Mouse (Mus musculus) heart, postnatal 14 days (tissue): Measurements from ENCODE around the gene Gab2. TPM values are rescaled to one million over a fixed set of nuclear protein-coding genes. Genes with fewer than 3 reads are reported as not detected.
"Not testable (repeated sequence)": the region's sequence is repeated elsewhere in the genome, so short reads cannot be mapped to it uniquely, and the experiment has no call there.

ENCODE experiments used
- DNase-seq, 2 experiments: peaks; one replicate each; pipeline ENCODE4 v3.0.0; 2021 to 2022
- intact Hi-C: fragments of 180-260 bp; cut with DNase I; formaldehyde crosslinking; loops from one replicate; pipeline ENCODE4 v1.15.1; 2025
- total RNA-seq, 2 experiments: library from RNA; stranded (reverse); gene quantifications; 2 replicates each; pipeline ENCODE4 v1.2.3; 2021

Gene Gab2
- total RNA-seq, 2 experiments from 2014 or later, result 16.9 to 20.9 TPM

- DNase-seq, intact Hi-C loops: not testable (repeated sequence)
These were observed 164.7 kb downstream of the Gab2 start for GRCm38 (mm10) chr7:97245950-97246578.

- peak; percentile 46 to 55 for DNase-seq
- intact Hi-C loops, result no loop called here
These were observed 166.3 kb downstream of the Gab2 start for GRCm38 (mm10) chr7:97247661-97248060.

GRCm38 (mm10) chr7:97248136-97248535 is 166.8 kb downstream of the Gab2 start:
- intact Hi-C loops, result no loop called here
- DNase-seq, result peak in 1 of 2 experiments; percentile 12

GRCm38 (mm10) chr7:97251638-97252037 is 170.3 kb downstream of the Gab2 start:
- intact Hi-C loops, result no loop called here
- no peak for DNase-seq

- intact Hi-C loops, result no loop called here
- peak; percentile 72 to 76 for DNase-seq
These were observed 181.2 kb downstream of the Gab2 start for GRCm38 (mm10) chr7:97262541-97262940.

GRCm38 (mm10) chr7:97270367-97270766 is 189.0 kb downstream of the Gab2 start:
- no peak for DNase-seq
- intact Hi-C loops, result no loop called here

- intact Hi-C loops, result no loop called here
- no peak for DNase-seq
These were observed 189.7 kb downstream of the Gab2 start for GRCm38 (mm10) chr7:97271068-97271467.

- DNase-seq, result no peak
These were observed 215.6 kb downstream of the Gab2 start for GRCm38 (mm10) chr7:97296986-97297385.

GRCm38 (mm10) chr7:97297466-97297865 is 216.1 kb downstream of the Gab2 start:
- intact Hi-C loops, result loop anchor here (1.0 kb wide), 3 partner anchors 31 to 327 kb away; no protein-coding TSS in a partner anchor
- peak; percentile 65 to 81 for DNase-seq

More at GRCm38 (mm10) chr7:97296986-97297385, 215.6 kb downstream of the Gab2 start:
- intact Hi-C loops, result loop anchor here (1.0 kb wide), 3 partner anchors 31 to 327 kb away; no protein-coding TSS in a partner anchor

GRCm38 (mm10) chr7:97298279-97298678 is 216.9 kb downstream of the Gab2 start:
- DNase-seq, result no peak
- intact Hi-C loops, result no loop called here

GRCm38 (mm10) chr7:97298943-97299342 is 217.6 kb downstream of the Gab2 start:
- DNase-seq, result no peak
- intact Hi-C loops, result no loop called here

GRCm38 (mm10) chr7:97300914-97301313 is 219.5 kb downstream of the Gab2 start:
- intact Hi-C loops, result no loop called here
- DNase-seq, result no peak

- intact Hi-C loops, result no loop called here
- no peak for DNase-seq
These were observed 219.9 kb downstream of the Gab2 start for GRCm38 (mm10) chr7:97301321-97301720.

- DNase-seq, result no peak
These were observed 220.9 kb downstream of the Gab2 start for GRCm38 (mm10) chr7:97302261-97302660.

GRCm38 (mm10) chr7:97302876-97303275 is 221.5 kb downstream of the Gab2 start:
- intact Hi-C loops, result no loop called here
- DNase-seq, result no peak

More at GRCm38 (mm10) chr7:97302261-97302660, 220.9 kb downstream of the Gab2 start:
- intact Hi-C loops, result no loop called here

GRCm38 (mm10) chr7:97303614-97304013 is 222.2 kb downstream of the Gab2 start:
- DNase-seq, result peak in 1 of 2 experiments; percentile 0
- intact Hi-C loops, result no loop called here

GRCm38 (mm10) chr7:97304471-97304870 is 223.1 kb downstream of the Gab2 start:
- DNase-seq, result peak in 1 of 2 experiments; percentile 16
- intact Hi-C loops, result no loop called here

GRCm38 (mm10) chr7:97305206-97305605 is 223.8 kb downstream of the Gab2 start:
- intact Hi-C loops, result no loop called here
- peak in 1 of 2 experiments; percentile 0 for DNase-seq

GRCm38 (mm10) chr7:97306813-97307212 is 225.4 kb downstream of the Gab2 start:
- DNase-seq, result peak in 1 of 2 experiments; percentile 0
- intact Hi-C loops, result no loop called here

GRCm38 (mm10) chr7:97307546-97307945 is 226.2 kb downstream of the Gab2 start:
- DNase-seq, result peak; percentile 0
- intact Hi-C loops, result no loop called here

GRCm38 (mm10) chr7:97309461-97310340 is 228.3 kb downstream of the Gab2 start:
- intact Hi-C loops, result no loop called here
- DNase-seq, result no peak

- DNase-seq, result no peak
- intact Hi-C loops, result no loop called here
These were observed 228.9 kb downstream of the Gab2 start for GRCm38 (mm10) chr7:97310341-97310635.
